Mouse (Mus musculus) forebrain, embryonic 14.5 days (tissue): ENCODE data around the gene Hadhb. TPM values are rescaled to one million over a fixed set of nuclear protein-coding genes. Genes with fewer than 3 reads are reported as not detected.

Experiments
- ATAC-seq: fragments of 200-750 bp; cut with Nextera tagmentation; 2 replicates; pipeline ENCODE4 v1.8.0; 2017; ENCODE audit warnings: mild to moderate bottlenecking, moderate library complexity
- DNase-seq: peaks from one replicate; pipeline ENCODE4 v3.0.0-alpha.2; 2015; ENCODE audit warnings: low spot score
- H3K27ac ChIP-seq: fragments of 300-500 bp; sonication (generic); 2 replicates; pipeline ENCODE4 v1.5.1; 2014; ENCODE audit warnings: low read depth, mild to moderate bottlenecking, control low read depth, low read length, moderate library complexity
- H3K27me3 ChIP-seq: fragments of 300-500 bp; sonication (generic); replicated peaks from 2 replicates; pipeline ENCODE4 v1.6.1; 2014; ENCODE audit warnings: low read length, control low read depth, mixed read lengths; ENCODE audit not compliant: control insufficient read depth, insufficient read depth
- H3K36me3 ChIP-seq: fragments of 300-500 bp; sonication (generic); 2 replicates; pipeline ENCODE4 v1.6.1; 2014; ENCODE audit warnings: low read length, control low read depth; ENCODE audit not compliant: control insufficient read depth, insufficient read depth
- H3K4me1 ChIP-seq: fragments of 300-500 bp; sonication (generic); 2 replicates; pipeline ENCODE4 v1.6.1; 2014; ENCODE audit warnings: antibody characterized with exemption, low read length, control low read depth; ENCODE audit not compliant: control insufficient read depth, insufficient read depth
- H3K4me2 ChIP-seq: fragments of 300-500 bp; sonication (generic); 2 replicates; pipeline ENCODE4 v1.6.1; 2014; ENCODE audit warnings: mild to moderate bottlenecking, control low read depth, low read length
- H3K4me3 ChIP-seq: fragments of 300-500 bp; sonication (generic); 2 replicates; pipeline ENCODE4 v1.5.1; 2014; ENCODE audit warnings: low read depth, low read length, control low read depth
- H3K9ac ChIP-seq: fragments of 300-500 bp; sonication (generic); 2 replicates; pipeline ENCODE4 v1.6.1; 2014; ENCODE audit warnings: mild to moderate bottlenecking, low read length, control low read depth, moderate library complexity
- H3K9me3 ChIP-seq: fragments of 300-500 bp; sonication (generic); replicated peaks from 2 replicates; pipeline ENCODE4 v1.6.1; 2016; ENCODE audit warnings: low read length, control low read depth, mixed read lengths; ENCODE audit not compliant: control insufficient read depth
- WGBS: fragments of 180-500 bp; shearing (Covaris S2); extraction: QIAGEN DNeasy Blood & Tissue Kit; methylation state at CpG from one replicate; pipeline ENCODE4 v1.1.7; 2014; 5-methylcytosine and 5-hydroxymethylcytosine counted together
- polyA plus RNA-seq: library from polyadenylated mRNA; unstranded; fragments of >200 nt; fragmentation: Nextera tagmentation; extraction: Ambion mirVana; gene quantifications from 2 replicates; pipeline ENCODE4 v1.2.1, GENCODE M21; 2014

Hadhb gene
- polyA plus RNA-seq, 1 experiment from 2014 or later = 75.6 TPM

DNA sequence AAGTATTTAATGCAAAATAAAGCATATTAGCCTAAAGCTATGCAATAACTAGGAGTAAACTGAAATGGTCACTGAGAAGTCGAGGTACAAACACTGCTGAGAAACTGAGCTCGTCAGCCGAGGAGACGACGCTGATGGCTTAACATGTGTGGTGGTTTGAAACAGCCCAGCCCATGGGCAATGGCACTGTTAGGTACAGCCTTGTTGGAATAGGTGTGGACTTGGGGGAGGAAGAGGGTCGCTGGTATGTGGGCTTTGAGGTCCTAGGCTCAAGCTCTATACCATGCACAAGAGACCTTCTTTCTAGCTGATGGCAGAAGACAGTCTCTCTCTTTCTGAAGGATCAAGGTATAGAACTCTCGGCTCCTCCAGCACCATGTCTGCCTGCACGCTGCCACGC, 17.8 kb upstream of the Hadhb start:
- no peak for DNase-seq
- H3K9ac ChIP-seq = no peak overlapping the region
- H3K9me3 ChIP-seq = no peaks in the 10 kb centered on the region
- 88% methylated on average over 9 of the region's 9 CpGs for WGBS
- peaks cover 78% of the 10 kb centered on the region for H3K36me3 ChIP-seq
- H3K27me3 ChIP-seq = no peaks in the 10 kb centered on the region
- no peak overlapping the region for H3K4me2 ChIP-seq
- no peak overlapping the region for H3K4me3 ChIP-seq
- no peaks in the 10 kb centered on the region for H3K4me1 ChIP-seq
- H3K27ac ChIP-seq = no peak overlapping the region
- ATAC-seq = no peak

DNA sequence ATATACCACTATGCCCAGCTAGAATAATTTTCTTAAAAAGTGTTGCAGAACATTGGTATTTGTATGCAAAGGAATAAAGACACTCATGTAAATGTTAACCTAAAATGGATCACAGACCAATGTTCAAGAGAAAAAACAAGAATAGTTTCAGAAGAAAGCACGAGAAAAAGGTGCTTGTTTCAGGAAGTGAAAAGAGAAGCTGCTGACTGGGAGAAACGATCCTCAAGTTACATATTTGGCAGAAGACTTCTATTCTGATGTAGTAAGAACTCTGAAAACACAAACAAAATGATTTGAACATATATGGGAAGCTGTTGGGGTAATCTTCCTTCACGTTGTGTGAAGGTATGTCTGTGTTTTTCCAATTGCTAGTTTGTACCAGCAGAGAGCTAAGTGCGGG, 16.9 kb upstream of the Hadhb start:
- no peak overlapping the region for H3K27ac ChIP-seq
- DNase-seq (no peak), ATAC-seq (no peak)
- H3K27me3 ChIP-seq = no peaks in the 10 kb centered on the region
- no peak overlapping the region for H3K4me3 ChIP-seq
- no peaks in the 10 kb centered on the region for H3K4me1 ChIP-seq
- H3K4me2 ChIP-seq = no peak overlapping the region
- peaks cover 80% of the 10 kb centered on the region for H3K36me3 ChIP-seq
- 89% methylated on average over 4 of the region's 4 CpGs for WGBS
- no peaks in the 10 kb centered on the region for H3K9me3 ChIP-seq
- H3K9ac ChIP-seq = no peak overlapping the region

DNA sequence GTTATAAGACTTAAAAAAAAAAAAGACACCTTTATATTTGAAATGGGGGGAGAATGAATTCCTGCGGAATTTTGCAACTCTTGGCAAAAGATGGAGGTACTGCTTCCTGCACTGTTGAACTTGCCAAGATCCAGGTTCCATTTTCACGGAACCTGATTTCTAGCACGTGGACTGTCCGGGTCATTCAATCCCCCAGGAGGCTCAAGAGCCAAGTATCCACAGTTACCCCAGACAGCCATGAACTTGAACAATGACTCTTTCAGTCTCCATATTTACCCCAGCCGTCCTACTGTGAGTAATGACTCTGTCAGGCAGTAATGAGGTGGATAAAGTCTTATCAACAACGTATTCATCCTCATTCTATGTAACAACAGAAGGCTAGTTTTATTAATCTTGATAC, 8.5 kb upstream of the Hadhb start:
- no peak overlapping the region for H3K27ac ChIP-seq
- ATAC-seq (no peak), DNase-seq (no peak)
- H3K36me3 ChIP-seq = peaks cover 48% of the 10 kb centered on the region
- no peaks in the 10 kb centered on the region for H3K27me3 ChIP-seq
- H3K4me3 ChIP-seq = no peak overlapping the region
- no peaks in the 10 kb centered on the region for H3K9me3 ChIP-seq
- no peaks in the 10 kb centered on the region; the same call in 1 of the 2 replicates for H3K4me1 ChIP-seq
- no peak overlapping the region for H3K4me2 ChIP-seq
- 79% methylated on average over 6 of the region's 6 CpGs for WGBS
- H3K9ac ChIP-seq = no peak overlapping the region

DNA sequence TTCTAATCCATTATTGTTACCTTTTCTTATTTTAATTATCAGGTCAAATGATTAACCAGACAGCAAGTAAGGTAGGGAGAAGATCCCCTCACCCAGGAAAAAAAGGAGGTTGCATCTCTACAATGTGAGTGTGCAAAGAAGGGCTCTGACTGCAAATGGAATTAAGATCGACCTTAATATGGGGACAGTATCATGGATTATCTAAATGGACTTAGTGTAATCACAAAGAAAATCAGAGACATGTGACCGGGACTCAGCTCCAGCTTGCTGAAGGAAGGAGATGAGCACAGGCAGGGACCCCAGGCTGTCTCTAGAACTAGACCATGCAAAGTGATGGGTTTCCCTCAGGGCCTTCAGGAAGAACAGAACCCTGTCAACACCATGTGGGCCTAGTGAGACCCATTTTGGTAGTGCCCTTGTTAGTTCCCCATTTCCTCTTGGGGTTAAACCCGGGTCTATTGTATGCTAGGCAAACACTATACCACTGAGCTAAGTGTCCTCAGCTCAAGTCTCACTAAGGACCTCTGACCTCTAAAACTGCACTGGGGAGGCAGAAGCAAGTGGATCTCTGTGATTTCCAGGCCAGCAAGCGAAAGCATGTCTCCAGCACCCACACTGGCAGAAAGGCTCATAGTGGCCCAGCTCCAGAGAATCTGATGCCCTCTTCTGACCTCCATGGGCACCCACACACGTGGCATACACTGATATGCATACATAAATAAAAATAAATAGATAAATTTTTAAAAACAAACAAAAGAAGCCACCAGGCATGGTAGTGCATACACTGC, 6.7 kb upstream of the Hadhb start:
- no peak for ATAC-seq
- Histone ChIP-seq H3K4me2 (no peak overlapping the region), H3K27me3 (no peaks in the 10 kb centered on the region), H3K9me3 (no peaks in the 10 kb centered on the region), H3K9ac (no peak overlapping the region), H3K4me3 (no peak overlapping the region), H3K4me1 (peaks cover 5% of the 10 kb centered on the region; the same call in 1 of the 2 replicates), H3K27ac (no peak overlapping the region), H3K36me3 (peaks cover 31% of the 10 kb centered on the region)
- DNase-seq = no peak
- 88% methylated on average over 5 of the region's 5 CpGs for WGBS

DNA sequence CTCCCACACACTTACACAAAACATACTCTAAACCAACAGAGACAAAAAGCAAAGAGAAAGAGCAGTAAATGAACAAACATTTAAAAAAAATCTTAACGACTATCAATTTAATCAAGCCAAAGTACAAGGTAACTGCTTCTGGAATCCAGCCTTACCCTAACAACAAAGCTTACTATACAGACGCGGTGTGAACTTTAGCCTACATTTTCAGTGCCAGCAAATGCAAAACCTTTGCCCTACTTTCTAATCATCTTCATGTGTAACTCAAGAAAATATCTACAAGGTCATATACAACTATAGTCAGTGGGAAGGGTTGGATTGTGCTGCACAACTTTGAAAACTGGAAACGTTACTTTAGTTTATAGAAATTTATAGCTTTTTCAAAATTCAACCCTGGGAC, 3.0 kb upstream of the Hadhb start:
- no peak overlapping the region for H3K27ac ChIP-seq
- H3K36me3 ChIP-seq = peaks cover under 1% of the 10 kb centered on the region
- DNase-seq = no peak
- H3K27me3 ChIP-seq = no peaks in the 10 kb centered on the region
- no peak overlapping the region for H3K4me3 ChIP-seq
- peaks cover 13% of the 10 kb centered on the region for H3K4me1 ChIP-seq
- no peak for ATAC-seq
- 32% methylated on average over 4 of the region's 4 CpGs for WGBS
- 0 out of 2 replicates have a peak overlapping the region, but pooled peaks have one; percentile 25 for H3K9ac ChIP-seq
- no peaks in the 10 kb centered on the region for H3K9me3 ChIP-seq
- no peak overlapping the region for H3K4me2 ChIP-seq

DNA sequence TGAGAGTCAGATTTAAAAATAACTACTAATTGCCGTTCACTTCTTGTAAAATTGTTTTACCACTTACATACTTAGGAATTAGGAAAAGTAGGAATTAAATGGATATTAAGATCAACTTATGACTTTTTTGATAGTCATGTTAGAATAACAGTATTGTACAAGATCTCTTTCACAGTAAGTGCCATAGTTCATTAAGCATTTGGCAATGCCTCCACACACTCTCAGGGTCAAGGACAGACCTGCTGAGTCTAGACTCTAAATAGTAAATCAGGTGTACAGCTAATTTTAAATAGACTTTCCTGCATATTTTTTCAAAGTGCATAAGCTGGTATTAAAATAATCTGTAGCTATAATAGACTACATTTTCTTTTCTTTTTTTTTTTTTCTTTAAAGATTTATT, 2.6 kb upstream of the Hadhb start:
- Histone ChIP-seq H3K9me3 (no peaks in the 10 kb centered on the region), H3K27me3 (no peaks in the 10 kb centered on the region), H3K4me2 (no peak overlapping the region), H3K4me3 (no peak overlapping the region), H3K36me3 (no peaks in the 10 kb centered on the region), H3K9ac (no peak overlapping the region), H3K27ac (no peak overlapping the region), H3K4me1 (peaks cover 13% of the 10 kb centered on the region)
- no peak for DNase-seq
- WGBS = 87% methylated on average over 1 of the region's 1 CpGs
- ATAC-seq = no peak

DNA sequence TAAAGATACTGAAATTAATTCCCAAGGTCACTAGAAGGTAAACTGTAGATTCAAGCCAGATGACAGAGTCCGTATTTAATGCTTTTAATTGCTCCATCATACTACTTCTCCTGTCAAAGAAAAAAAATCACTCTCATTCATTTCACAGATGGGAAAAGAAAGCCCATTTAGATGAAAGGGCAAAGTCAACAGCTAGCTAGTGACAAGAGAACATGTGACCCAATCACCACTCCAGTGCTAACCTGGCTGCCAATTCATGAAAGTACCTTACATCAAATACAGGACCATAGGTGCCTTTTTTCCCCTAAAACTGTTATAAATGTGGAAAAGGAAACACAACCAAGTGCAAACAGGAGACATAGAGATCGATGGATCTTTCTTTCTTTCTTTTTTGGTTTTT, 1.8 kb upstream of the Hadhb start:
- no peak overlapping the region for H3K4me2 ChIP-seq
- 89% methylated on average over 2 of the region's 2 CpGs for WGBS

DNA sequence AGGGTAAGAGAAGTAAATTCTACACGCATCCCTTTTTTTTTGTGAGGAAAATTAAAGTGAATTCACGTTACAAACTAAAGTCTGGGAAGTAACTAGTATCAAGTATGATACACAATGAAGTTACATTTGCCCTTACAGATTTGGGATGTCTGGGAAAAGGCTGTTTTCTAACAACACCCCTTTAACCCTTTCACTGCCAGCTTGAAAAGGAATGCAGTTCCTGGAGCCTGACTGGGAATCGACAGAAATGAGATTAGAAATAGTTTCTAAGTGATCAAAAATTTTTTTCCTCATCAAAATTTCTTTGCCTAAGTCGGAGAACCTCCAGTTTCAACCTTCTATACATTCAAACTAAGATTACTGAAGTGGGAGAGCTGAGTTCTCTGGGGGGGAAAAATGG, 1.0 kb upstream of the Hadhb start:
- H3K27me3 ChIP-seq = no peaks in the 10 kb centered on the region
- no peak overlapping the region for H3K27ac ChIP-seq
- ATAC-seq (no peak), DNase-seq (peak; percentile 61)
- H3K4me2 ChIP-seq = peak overlapping the region; percentile 87
- H3K9me3 ChIP-seq = no peaks in the 10 kb centered on the region
- H3K4me1 ChIP-seq = peaks cover 13% of the 10 kb centered on the region
- peak overlapping the region; percentile 94 for H3K4me3 ChIP-seq
- H3K36me3 ChIP-seq = no peaks in the 10 kb centered on the region
- WGBS = 19% methylated on average over 4 of the region's 4 CpGs
- H3K9ac ChIP-seq = peak overlapping the region; percentile 83

More for the DNA sequence above, 1.8 kb upstream of the Hadhb start:
- no peak overlapping the region for H3K27ac ChIP-seq
- H3K4me3 ChIP-seq = no peak overlapping the region
- H3K4me1 ChIP-seq = peaks cover 13% of the 10 kb centered on the region
- ATAC-seq = no peak
- no peak for DNase-seq
- H3K36me3 ChIP-seq = no peaks in the 10 kb centered on the region
- H3K27me3 ChIP-seq = no peaks in the 10 kb centered on the region
- no peaks in the 10 kb centered on the region for H3K9me3 ChIP-seq
- H3K9ac ChIP-seq = no peak overlapping the region

DNA sequence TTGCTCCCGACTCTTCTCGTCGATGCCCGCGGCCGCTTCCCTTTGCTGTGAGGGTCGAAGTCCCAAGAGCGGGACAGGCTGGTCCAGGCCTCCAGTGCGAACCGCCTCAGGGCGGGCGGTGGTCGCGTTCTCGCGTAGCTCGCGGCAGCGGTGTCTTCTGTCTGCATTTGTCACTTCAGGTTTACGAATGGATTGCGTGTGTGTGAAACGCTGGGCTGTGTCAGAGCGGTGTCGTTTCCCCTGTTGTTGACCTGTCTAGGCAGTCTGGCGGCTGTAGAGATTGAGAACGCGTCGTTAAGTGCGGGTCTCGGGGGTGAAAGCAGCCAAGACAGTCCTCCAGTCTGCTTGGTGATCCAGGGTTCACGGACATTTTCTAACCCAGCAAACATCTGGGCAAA, 346 bp downstream of the Hadhb start:
- no peaks in the 10 kb centered on the region for H3K9me3 ChIP-seq
- H3K9ac ChIP-seq = peak overlapping the region; percentile 83
- ATAC-seq (peak; percentile 76), DNase-seq (no peak)
- H3K27me3 ChIP-seq = no peaks in the 10 kb centered on the region
- H3K27ac ChIP-seq = peak overlapping the region; percentile 84
- peak overlapping the region; percentile 94 for H3K4me3 ChIP-seq
- H3K36me3 ChIP-seq = no peaks in the 10 kb centered on the region
- under 1% methylated on average over 31 of the region's 31 CpGs for WGBS
- H3K4me1 ChIP-seq = peaks cover 13% of the 10 kb centered on the region
- H3K4me2 ChIP-seq = peak overlapping the region; percentile 87
